Mouse (Mus musculus): ENCODE measurements around the gene Pck2. TPM values are rescaled to one million over a fixed set of nuclear protein-coding genes. Genes with fewer than 3 reads are reported as not detected.

Pck2 gene
- total RNA-seq, 2 experiments from 2014 or later: 20.4 to 21.4 TPM

GRCm38 (mm10) chr14:55596036-55596690 is 56.1 kb downstream of the Pck2 start:
- peak; percentile 45 to 58 for DNase-seq (ENCODE audit: low spot score in 2 of 2)

- DNase-seq (ENCODE audit: low spot score in 2 of 2): no peak
These were observed 58.7 kb downstream of the Pck2 start for GRCm38 (mm10) chr14:55598521-55599390.

Other genes with a start within 250 kb of the Pck2 start
- gene Dhrs4, start 61.5 kb upstream of the Pck2 start, total RNA-seq (2021): 10 to 100 TPM; 16.5 to 17.7 TPM
- gene Carmil3, start 49.6 kb upstream of the Pck2 start, total RNA-seq (2021): 100 to 1,000 TPM; 106 to 144 TPM
- 100 to 1,000 TPM; 306 to 335 TPM for gene Cpne6, start 29.8 kb upstream of the Pck2 start, total RNA-seq (2021)
- gene Nrl, start 15.3 kb upstream of the Pck2 start, total RNA-seq (2021): under 1 TPM; 0.34 to 0.76 TPM
- gene Dcaf11, start 19.7 kb downstream of the Pck2 start, total RNA-seq (2021): 10 to 100 TPM; 61.3 to 66.7 TPM
- gene A730061H03Rik, start 20.1 kb downstream of the Pck2 start, total RNA-seq (2021): 1 to 10 TPM in 1 of 2 experiments, not detected in 1; 1.2 TPM
- gene Fitm1, start 35.4 kb downstream of the Pck2 start, total RNA-seq (2021): not detected
- gene Psme1, start 37.9 kb downstream of the Pck2 start, total RNA-seq (2021): 10 to 100 TPM; 87.3 to 91.8 TPM
- gene Emc9, start 45.0 kb downstream of the Pck2 start, total RNA-seq (2021): 10 to 100 TPM; 50.2 to 54.6 TPM
- gene Psme2, start 50.8 kb downstream of the Pck2 start, total RNA-seq (2021): 10 to 100 TPM; 54.0 to 62.7 TPM
- gene Rnf31, start 51.4 kb downstream of the Pck2 start, total RNA-seq (2021): 10 to 100 TPM; 35.6 to 37.2 TPM
- gene Irf9, start 63.3 kb downstream of the Pck2 start, total RNA-seq (2021): 10 to 100 TPM; 11.1 to 13.0 TPM
- gene Rec8, start 77.8 kb downstream of the Pck2 start, total RNA-seq (2021): 1 to 10 TPM; 1.4 to 2.3 TPM
- 100 to 1,000 TPM; 131 to 145 TPM for gene Ipo4, start 95.7 kb downstream of the Pck2 start, total RNA-seq (2021)
- 1 to 10 TPM; 3.0 to 6.1 TPM for gene Gm49378, start 97.6 kb downstream of the Pck2 start, total RNA-seq (2021)
- 10 to 100 TPM; 42.0 to 55.9 TPM for gene Tm9sf1, start 103.5 kb downstream of the Pck2 start, total RNA-seq (2021)
- gene Tssk4, start 109.9 kb downstream of the Pck2 start, total RNA-seq (2021): 1 to 10 TPM; 1.3 to 1.5 TPM
- gene Mdp1, start 120.2 kb downstream of the Pck2 start, total RNA-seq (2021): 10 to 100 TPM; 47.8 to 50.0 TPM
- gene Gmpr2, start 131.7 kb downstream of the Pck2 start, total RNA-seq (2021): 10 to 100 TPM; 29.1 TPM
- gene Nedd8, start 131.9 kb downstream of the Pck2 start, total RNA-seq (2021): 100 to 1,000 TPM; 320 to 339 TPM
- gene Tinf2, start 141.6 kb downstream of the Pck2 start, total RNA-seq (2021): 10 to 100 TPM; 18.4 to 23.9 TPM
- gene Tgm1, start 173.7 kb downstream of the Pck2 start, total RNA-seq (2021): under 1 TPM; 0.16 to 0.18 TPM
- gene Rabggta, start 182.0 kb downstream of the Pck2 start, total RNA-seq (2021): 10 to 100 TPM; 42.0 to 54.1 TPM
- 100 to 1,000 TPM; 103 to 110 TPM for gene Dhrs1, start 205.4 kb downstream of the Pck2 start, total RNA-seq (2021)
- gene Nop9, start 205.4 kb downstream of the Pck2 start, total RNA-seq (2021): 10 to 100 TPM; 16.4 to 17.1 TPM
- gene Cideb, start 218.2 kb downstream of the Pck2 start, total RNA-seq (2021): under 1 TPM; 0.47 to 0.89 TPM
- gene Ltb4r2, start 221.2 kb downstream of the Pck2 start, total RNA-seq (2021): under 1 TPM; 0.45 to 0.64 TPM
- gene Ltb4r1, start 225.7 kb downstream of the Pck2 start, total RNA-seq (2021): under 1 TPM; 0.62 to 0.69 TPM
- gene Adcy4, start 243.8 kb downstream of the Pck2 start, total RNA-seq (2021): 1 to 10 TPM; 6.7 to 9.0 TPM
- 1 to 10 TPM in 1 of 2 experiments, under 1 TPM in 1; 0.78 to 2.2 TPM for gene Ripk3, start 248.6 kb downstream of the Pck2 start, total RNA-seq (2021)

Data from layer of hippocampus, postnatal 10 days (tissue).